Mouse (Mus musculus) brain, adult 2 months (tissue): ENCODE measurements around the gene Map3k14.
A peak's percentile ranks its signal among the peaks of the same experiment; 100 is the strongest.
"Not testable (repeated sequence)": the region's sequence is repeated elsewhere in the genome, so short reads cannot be mapped to it uniquely, and the experiment has no call there.

Experiments used
- DNase-seq: peaks from one replicate; pipeline ENCODE4 v3.0.0; 2011; ENCODE audit warnings: low read depth, low spot score

Map3k14 gene

DNA sequence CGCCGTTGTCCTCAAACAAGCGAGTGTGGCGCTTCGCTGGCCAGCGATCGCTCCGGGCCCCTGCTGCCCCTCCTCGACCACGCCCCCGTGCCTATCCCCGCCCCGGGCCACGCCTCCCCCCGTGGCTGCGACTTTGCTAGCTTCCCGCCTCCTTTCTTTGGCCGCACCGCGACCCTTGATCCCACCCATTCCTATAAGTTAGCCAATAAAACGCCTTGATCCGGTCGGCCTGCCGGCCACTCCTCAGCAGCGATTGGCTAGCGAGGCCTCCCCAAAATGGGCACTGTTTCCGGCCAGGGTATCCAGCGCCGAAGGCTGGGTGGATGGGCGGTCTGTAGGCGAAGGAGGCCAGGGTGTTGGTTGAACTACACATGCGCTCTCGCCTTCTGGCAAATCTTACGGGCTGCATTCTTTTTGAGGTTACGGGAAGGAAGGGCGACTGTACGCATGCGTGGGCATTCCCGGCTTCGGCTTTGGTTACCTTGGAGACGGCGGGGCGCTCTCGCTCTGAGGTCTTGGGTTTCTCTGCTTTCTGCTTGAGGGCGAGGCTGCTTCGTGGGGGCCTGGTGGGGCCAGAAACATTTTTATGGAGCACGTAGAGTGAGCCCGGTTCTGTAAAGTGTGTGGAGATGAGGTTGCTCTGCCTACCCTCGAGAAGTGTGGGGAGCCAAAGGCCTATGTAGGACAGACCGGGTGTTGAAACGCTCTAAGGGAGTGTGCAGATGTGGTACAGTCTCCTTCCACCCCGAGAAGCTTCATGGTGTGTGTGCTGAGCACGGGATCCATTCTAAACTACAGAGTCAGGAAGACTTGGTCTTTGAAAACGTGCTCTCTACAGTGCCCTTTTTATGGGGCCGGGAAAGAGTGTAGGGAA, at the start of gene Map3k14:
Gene Map3k14, minus strand, starts transcription at position 127 of the 874 bp plus-strand sequence.
- DNase-seq = peak; percentile 100

DNA sequence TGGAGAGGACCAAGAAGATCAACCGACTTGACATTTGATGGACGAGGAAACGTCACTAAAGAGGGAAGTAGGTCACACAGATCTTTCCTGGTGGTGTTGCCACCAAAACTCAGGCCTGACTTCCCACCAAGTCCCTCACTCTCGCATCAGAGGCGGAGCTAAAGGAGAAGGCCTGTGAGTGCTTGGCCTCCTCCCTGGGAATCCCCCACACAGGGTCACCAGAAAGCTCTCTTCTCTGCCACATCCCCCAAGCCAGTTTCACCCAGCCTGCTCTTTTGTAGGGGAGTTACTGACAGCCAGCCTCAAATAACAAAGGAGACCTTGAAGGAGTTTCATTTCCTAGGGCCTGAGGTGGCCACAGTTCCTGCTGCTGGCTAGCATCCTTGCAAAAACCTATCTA, 48.1 kb upstream of the Map3k14 start:
- DNase-seq = no peak

DNA sequence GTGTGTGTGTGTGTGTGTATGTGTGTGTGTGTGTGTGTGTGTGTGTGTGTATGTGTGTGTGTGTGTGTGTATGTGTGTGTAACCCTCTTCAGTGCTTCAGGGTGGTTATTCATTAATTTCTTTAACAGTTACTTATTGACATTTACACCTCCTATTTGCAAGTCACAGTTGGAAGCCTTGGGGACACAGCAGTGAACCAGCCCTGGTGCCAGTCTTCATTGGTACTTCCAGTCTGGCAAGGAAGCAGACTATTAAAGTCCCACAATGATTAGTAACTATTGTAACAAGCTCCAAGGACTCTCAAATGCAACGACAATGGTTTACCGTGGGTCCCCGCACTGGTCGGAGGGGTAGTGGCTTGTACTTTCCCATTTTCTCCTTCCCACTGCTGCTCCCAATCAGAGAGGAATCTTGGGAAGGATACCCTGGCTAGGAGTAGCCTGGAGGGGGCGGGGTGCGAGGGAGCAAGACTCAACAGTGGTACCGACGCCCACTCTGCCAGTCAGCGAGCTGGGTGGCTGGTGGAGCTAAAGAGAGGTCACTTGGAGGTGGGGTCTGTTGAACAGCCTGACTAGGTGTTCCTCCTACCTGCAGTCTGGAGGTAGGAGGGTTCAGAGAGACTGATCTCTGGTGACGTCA, 47.6 kb upstream of the Map3k14 start:
- no peak for DNase-seq

DNA sequence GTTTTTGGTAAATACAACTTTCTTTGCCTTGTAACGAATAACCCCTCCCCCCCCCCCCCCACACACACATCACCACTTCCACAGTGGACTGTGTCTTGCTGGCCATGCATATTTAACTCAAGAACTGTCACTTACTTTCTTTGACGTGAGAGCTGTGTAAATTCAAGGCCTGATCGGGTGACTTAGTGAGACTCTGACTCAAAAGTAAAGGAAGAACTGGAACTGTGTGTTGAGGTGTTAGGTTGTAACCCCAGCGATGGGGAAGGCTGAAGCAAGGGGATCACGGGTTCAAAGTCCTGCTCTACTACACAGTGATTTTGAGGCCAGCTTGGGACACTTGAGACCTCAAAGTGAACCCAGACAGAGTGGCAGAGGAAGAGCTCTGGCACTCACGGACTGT, 46.3 kb upstream of the Map3k14 start:
- no peak for DNase-seq

DNA sequence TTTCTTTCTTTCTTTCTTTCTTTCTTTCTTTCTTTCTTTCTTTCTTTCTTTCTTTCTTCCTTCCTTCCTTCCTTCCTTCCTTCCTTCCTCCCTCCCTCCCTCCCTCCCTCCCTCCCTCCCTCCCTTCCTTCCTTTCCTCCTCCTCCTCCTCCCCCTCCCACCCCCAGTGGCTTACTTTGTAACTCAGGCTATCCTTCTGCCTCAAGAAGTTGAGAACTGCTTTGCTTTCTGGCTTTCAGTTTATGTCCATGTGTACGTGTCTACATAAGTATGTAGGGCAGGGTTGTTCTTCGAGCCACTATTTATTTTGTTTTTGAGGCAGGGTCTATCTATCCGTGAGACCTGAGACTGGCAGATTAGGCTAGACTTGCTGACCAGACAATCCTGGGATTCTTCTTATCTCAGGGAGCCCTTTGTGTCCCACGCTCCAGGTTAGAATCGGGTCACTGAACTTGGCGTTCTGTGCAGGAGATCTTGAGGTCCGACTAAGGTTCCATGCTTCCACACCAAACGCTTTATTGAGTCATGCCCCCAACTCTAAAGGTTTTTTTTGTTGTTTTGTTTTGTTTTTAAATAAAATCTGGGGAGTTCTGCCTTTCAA, 45.5 kb upstream of the Map3k14 start:
- DNase-seq = no peak

DNA sequence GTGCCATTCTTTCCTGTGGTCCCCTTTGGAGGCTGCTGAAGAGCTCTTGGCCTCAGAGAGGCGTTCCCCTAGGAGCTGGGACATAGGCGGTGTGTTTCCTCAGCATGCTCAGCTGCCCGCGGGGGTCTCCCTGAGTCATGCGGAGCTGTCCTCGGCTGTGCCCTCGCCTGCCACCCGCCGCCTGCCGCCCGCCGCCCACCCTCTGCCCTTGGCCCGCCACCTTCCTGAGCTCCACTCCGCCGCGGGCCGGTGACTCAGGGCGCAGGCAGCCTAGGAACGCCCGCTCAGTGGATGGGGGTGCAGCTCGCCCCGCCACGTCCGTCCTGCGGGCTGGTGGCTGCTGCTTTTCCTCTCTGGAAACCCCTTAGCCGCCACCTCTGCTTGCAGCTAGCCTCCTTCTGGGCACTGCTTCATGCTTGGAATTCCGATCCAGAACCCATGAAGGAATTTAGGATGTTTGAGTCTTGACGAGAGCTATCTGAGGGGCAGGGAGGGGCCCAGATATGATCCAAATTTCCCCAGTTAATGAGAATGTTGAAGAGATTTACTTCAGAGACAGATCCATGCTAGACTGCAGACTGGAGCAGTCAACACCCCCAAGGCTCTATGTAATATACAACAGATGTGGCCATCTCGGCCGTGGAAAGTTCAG, 44.8 kb upstream of the Map3k14 start:
- DNase-seq = peak; percentile 42

DNA sequence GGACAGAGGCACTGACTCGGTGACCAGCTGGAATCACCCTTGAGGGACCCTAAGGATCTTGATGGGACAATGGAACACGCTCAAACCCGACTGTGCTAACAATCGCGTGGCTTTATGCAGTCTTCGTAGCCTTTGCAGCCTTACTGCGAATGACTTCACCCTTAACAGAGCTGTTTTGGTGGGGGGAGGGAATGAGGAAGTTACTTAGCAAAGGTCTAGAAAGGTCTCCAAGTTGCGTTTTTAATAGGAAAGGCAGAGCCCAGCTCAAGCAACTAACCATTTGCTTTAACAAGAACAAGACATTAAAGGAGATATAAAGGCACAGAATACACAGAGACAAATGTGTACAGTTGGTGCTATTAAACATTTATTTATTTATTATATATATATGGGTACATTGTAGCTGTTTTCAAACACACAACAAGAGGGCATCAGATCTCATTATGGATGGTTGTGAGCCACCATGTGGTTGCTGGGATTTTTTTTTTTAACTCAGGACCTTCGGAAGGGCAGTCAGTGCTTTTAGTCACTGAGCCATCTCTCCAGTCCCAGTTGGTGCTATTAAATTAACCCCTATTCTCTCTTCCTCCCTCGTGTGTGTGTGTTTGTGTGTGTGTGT, 42.8 kb upstream of the Map3k14 start:
- no peak for DNase-seq

DNA sequence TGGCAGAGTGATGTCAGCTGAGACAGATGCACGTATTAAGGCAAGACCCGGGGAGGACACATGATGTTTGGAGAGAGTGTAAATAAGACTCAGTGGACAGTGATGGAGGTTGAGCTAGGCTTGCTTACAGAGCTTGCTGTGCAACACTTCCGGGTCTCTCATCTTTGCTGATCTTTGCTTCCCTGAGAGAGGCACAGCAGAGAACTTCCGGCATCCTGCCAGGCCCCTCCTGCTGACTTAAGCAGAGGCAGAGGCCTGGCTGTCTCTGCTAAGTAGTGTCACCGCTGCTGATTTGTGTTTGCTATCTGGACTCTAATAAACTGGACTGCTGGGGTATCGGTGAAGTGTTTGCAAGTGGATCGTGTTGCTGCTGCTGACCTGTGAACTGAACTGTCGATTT, 40.6 kb upstream of the Map3k14 start:
- peak; percentile 50 for DNase-seq

DNA sequence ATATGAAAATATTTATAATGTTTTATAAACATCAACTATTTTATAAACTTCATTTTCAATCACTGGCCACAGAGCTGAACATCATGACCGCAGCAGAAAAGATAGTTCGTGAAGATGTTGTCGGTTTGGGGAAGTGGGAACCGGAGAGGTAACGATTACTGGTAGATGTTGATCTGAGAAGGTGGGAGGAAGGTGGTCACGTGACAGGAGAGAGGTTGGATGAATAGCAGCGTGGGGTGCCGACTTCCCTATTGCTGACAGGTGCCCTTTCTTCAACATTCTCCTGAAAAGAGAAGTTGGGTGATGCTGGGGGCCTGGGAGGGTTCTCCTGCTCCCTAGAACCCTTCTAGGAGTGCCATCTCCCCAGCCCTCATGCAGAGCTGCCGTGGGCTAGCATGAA, 37.3 kb upstream of the Map3k14 start:
- no peak for DNase-seq

DNA sequence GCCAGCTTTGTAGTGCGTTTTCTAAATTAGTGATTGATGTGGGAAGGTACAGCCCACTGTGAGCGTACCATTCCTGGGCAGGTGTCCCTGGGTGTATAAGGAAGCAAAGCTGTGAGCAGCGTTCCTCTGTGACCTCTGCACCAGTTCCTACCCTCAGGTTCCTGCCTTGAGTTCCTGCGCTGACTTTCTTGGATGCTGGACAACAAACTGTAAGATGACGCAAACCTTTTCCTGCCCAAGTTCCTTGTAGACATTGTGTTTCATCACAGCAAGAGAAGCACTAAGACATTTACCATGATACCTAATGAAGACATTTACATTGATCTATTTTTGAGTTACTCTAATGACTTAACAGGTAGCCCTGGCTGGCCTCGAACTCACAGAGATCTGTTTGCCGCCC, 27.5 kb upstream of the Map3k14 start:
- DNase-seq = no peak

DNA sequence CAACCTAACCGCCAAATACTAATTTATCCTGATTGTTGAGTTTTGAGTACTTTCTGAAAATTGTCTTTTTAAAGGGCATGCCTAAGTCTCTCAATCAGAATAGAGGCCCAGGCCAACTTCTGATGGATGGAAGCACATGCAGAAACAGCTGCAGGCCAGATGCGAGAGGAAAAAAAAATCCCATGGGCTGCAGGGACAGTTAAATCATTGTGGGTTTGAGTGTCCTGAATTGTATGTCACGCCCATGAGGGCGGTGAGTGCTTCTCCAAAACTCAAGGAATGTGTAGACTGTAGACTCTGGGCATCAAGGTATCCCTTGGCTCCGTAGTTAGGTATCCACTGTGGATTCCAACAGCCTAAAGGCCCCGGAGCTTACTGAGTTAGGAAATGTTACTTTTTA, 26.8 kb upstream of the Map3k14 start:
- DNase-seq = no peak

DNA sequence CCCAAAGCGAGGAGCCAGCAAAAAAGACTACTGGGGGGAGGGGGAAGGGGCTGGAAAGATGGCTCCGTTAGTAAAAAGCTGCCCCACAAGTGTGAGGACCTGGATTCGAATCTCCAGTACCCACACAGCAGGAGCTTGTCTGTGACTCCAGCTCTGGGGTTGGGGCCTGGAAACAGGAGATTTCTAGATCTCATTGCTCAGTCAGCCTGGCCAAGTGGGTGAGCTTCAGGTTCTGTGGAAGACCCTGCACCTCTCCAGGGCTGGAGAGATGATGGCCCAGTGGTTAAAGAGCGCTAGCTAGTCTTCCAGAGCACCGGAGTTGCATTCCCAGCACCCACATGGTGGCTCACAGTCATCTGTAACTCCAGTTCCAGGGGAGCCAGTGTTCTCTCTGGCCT, 25.6 kb upstream of the Map3k14 start:
- DNase-seq = no peak

DNA sequence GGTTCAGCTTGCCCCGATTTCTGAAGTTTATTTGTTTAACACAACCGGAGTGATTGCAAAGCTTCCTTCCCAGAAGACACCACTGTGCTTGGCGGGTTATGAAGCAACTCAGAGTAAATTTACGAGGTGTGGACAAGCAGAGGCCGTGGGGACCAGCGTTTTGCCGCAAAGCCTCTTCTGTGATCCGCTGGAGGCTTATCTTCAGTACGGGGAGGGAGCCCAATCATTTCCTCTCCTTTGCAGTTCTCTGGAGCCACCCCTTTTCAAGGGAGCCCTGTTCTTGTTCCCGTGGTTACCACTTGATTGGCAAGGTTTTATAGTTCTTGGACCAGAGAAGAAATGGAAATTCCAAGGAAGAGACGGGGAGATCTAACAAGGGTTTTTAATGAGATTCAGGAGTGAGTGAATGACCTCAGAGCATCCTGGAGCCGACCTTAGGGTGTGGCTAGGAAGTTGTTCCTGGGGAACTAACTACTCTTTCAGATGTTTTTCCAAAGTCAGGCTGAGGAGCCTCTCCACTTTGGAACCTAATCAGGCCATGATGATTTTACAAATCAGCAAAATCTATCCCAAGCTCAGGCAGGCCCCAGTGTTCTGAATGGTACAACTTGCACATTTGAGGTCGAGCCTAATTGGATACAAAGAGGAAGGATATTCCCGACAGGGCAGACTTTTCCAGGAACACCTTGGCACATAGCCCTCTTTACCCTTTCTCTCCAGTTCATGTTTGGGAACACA, 25.0 kb upstream of the Map3k14 start:
- DNase-seq = peak; percentile 24

DNA sequence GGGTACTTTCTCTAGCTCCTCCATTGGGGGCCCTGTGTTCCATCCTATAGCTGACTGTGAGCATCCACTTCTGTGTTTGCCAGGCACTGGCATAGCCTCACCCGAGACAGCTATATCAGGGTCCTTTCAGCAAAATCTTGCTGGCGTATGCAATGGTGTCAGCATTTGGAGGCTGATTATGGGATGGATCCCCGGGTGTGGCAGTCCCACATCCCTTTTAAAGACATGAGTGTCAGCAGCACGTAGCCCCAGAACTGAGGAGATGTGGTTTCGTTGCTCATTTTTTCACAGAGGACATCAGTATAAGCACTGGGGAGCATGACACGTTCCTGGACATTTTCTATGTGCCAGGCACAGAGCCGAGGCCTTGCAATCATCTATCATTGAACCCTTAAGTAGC, 23.6 kb upstream of the Map3k14 start:
- not testable (repeated sequence) for DNase-seq

DNA sequence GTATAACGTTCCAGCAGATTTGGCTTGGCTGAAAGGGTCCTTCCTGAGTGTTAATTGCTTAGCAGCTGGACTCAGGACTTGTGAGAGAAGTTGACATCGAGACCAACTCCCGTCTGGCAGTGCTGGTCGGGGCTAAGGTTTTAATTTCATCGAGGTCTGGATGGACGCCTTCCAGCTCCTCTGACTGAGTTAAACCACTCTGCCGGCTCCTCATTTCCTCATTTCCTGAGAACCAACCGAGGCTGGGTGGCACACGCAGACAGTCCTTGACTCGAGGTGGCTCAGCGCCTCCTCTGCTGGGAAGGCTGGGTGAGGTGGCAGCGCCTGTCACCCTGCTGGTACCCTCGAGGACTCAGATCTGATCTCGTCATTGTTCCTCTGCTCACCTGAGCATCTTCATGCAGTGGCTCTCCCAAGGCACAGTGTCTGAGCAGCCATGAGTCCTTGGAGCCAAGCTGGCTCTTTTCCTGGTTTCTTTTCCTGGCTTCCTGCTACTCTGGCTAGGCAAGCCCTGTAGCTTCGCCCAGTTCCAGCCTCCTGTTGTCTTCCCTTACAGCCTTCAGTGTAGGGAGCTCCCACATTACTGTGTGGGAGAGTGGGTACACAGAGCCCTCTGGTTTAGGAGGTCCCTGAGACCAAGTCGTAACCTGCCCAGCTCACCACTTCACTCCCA, 21.2 kb upstream of the Map3k14 start:
- DNase-seq = no peak

DNA sequence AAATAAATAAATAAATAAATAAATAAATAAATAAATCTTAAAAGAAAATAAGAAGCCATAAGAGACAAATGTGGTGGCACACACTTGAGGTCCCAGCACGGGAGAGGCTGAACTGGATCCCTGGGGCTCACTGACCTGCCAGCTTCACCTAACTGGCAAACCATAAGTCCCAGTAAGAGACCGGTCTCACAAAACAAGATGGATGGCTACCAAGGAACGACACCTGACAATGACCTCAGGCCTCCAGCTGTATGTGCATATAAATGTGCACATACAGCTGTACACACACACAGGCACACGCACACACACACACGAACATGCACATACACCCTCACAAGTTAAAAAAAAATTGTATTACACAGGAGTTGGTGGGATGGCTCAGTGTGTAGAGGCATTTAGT, 19.6 kb upstream of the Map3k14 start:
- no peak for DNase-seq

DNA sequence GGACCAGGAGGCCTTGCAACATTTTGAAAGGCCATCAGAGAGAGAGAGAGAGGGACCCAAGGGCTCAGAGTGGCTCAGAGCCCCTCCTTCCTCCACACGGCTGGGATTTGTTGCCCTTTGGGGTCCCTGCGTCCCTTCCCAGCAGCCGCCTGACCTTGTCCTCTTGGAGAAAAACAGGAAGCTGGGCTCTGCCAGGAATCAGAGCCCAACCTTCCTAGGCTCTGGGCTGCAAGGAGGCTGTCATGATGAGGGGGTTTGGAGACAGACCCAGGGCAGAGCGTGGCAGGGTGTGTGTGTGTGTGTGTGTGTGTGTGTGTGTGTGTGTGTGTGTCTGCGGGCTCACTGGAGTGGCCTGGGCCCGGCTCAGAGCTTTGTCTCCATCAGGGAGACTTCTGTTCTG, 18.7 kb upstream of the Map3k14 start:
- DNase-seq = no peak

DNA sequence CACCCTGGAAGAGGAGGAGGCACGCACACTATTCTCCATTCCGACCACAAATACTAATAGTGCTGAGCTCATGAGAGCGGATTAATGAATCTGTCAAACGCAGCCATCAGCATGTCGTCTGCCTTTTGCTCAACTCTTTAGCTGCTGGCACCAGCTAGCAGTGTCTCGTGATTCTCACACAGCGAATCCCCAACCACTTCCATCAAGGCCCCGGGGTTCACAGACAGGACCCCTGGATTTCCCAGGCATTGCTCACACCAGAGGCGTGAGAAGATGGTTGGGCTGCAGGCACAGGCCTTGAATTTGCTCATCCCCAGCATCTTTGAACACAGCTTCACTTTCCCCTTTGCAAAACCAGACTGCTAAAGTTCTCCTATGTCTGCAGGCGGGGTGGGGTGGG, 18.0 kb upstream of the Map3k14 start:
- DNase-seq = no peak

DNA sequence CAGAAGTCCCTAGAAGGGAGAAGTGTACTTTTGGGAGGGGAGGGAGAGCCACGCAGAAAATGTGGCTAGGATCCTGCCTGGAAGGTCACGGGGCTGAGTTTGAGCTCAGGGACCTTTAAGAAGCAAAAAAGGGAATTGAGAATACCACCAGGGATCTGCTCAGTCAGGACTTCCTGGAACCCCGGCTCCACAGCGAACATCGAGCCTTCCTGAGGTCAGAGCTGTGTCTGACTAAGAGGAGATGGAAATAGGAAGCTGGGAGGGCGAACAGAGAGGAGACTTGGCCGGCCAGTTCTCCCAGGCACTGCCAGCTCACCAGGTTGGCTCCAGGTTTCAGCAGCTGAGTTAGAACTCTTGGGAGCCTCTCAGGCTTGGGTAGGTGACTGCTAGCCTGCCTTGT, 14.5 kb upstream of the Map3k14 start:
- DNase-seq = no peak

DNA sequence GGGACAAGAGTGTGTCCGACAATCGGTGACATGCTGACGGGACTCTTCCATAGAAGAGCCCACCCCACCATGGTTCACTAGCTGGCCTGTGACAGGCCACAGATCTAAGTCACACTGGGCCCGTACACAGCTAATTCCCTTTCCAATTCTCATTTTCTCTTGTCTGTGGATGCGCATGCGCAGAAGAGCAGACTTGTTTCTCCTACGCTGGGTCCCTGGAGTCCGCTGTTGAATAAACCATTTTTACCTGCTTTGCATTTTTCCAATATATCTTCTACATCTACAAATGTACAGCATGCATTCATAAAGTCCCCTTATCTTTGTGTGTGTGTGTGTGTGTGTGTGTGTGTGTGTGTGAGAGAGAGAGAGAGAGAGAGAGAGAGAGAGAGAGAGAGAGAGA, 9.2 kb upstream of the Map3k14 start:
- no peak for DNase-seq

DNA sequence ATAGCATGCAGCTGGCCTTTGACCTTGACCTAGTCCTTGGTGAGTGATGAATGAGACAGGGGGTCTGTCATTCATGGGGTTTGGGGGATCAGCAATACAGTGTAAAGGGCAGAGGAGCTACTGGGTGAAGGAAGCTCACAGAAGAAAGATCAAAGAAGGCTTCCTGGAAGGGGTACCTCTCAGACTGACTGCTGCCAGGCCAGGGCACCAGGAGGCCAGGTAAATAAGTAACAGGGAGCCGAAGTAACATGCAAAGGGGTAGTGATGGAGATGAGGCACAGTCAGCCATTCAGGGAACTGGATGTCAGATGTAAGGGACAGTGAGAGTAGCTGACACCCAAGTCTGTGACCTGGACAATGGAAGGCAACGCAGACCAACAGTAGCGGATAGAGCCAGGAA, 5.6 kb upstream of the Map3k14 start:
- no peak for DNase-seq
